Mouse (Mus musculus): ENCODE results near the gene Zic2. TPM values are rescaled to one million over a fixed set of nuclear protein-coding genes. Genes with fewer than 3 reads are reported as not detected.
"Not testable (repeated sequence)": the region's sequence is repeated elsewhere in the genome, so short reads cannot be mapped to it uniquely, and the experiment has no call there.

The Zic2 gene
- total RNA-seq, 2 experiments from 2014 or later, result 16.0 to 16.5 TPM

GRCm38 (mm10) chr14:122459776-122460175 is 15.5 kb upstream of the Zic2 start:
- intact Hi-C loops (cut with DNase I), result loop anchor here (5.0 kb wide), 1 partner anchor 77 kb away; no protein-coding TSS in a partner anchor
- no peak for DNase-seq (ENCODE audit: low spot score in 2 of 2)

- intact Hi-C loops (cut with DNase I), result loop anchor here (5.0 kb wide), 1 partner anchor 78 kb away; no protein-coding TSS in a partner anchor
Observed at GRCm38 (mm10) chr14:122460226-122460625, 15.0 kb upstream of the Zic2 start.

DNA sequence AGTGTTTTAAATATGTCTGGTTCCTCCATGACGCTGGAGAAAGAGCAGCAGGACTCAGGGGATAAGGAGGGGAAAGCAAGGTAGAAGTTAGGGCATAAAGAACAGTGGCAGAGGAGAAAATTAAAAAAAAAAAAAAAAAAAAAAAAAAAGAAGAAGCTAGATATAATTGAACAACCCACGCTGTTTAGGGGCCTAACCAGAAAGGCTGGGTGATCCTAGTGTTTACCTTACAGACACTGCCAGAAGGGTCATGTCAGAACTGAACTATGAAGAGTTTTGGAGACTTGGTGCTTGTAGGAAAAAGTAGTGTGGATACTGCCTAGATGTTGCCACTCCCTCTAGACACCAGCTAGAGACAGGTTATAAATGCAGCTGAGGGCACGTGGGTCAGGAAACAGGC is 13.7 kb upstream of the Zic2 start:
- DNase-seq (ENCODE audit: low spot score in 2 of 2), result no peak
- intact Hi-C loops (cut with DNase I), result loop anchor here (5.0 kb wide), 1 partner anchor 79 kb away; no protein-coding TSS in a partner anchor

More at GRCm38 (mm10) chr14:122460226-122460625, 15.0 kb upstream of the Zic2 start:
- DNase-seq (ENCODE audit: low spot score in 2 of 2), result no peak

DNA sequence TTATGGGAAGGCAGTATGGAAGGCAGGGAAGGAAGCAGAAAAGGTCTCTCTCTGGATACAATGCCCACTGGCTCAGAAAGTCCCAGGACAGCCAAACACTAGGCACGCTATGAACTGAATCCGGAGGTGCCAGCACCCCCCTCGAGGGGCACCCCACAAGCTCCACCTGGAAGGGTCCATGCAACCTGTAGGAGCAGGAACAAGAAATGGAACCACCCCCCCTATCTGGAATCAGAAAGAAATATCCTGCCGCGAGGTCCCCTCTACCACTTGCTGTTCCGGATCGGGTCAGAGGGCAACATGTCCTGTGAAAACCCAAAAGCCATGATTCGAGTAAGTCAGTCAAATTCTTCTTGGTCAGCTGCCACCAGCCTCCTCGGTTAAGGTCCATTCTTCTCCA is 13.3 kb upstream of the Zic2 start:
- intact Hi-C loops (cut with DNase I), result loop anchor here (5.0 kb wide), 1 partner anchor 80 kb away; no protein-coding TSS in a partner anchor

GRCm38 (mm10) chr14:122462689-122463079 is 12.6 kb upstream of the Zic2 start:
- DNase-seq (ENCODE audit: low spot score in 2 of 2), result no peak
- intact Hi-C loops (cut with DNase I), result loop anchor here (5.0 kb wide), 1 partner anchor 80 kb away; no protein-coding TSS in a partner anchor

More for the DNA sequence above, 13.3 kb upstream of the Zic2 start:
- DNase-seq (ENCODE audit: low spot score in 2 of 2), result no peak

DNA sequence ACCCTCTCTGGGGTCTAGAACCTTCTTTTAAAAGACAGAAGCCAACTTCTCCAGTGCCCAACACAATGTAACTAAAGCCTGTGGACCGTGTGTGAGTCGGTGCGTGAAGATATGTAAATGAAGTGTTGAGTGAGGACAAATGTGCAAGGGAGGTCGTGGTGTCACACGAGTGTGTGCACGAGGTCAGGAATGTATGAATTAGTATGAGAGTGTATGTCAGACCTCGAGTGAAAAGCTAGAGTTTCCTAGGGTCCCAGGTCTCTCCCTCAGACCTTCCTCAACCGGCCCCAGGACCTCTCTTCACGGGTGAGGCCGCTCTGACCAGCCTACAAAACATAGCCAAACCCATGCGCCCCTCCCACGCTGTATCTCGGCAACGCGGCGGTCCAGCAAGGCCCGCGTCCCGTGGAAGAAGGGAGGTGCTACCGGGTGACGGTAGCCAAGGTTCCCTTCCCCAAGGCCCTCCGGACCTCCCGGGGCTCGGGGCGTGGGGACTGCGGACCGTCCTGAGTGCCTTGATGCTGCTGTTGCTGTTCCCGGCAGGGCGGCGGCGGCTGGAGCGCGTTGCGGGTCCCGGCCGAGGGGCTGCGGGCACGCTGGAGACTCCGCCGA is 12.0 kb upstream of the Zic2 start:
- intact Hi-C loops (cut with DNase I), result loop anchor here (5.0 kb wide), 1 partner anchor 81 kb away; no protein-coding TSS in a partner anchor
- DNase-seq (ENCODE audit: low spot score in 2 of 2), result no peak

DNA sequence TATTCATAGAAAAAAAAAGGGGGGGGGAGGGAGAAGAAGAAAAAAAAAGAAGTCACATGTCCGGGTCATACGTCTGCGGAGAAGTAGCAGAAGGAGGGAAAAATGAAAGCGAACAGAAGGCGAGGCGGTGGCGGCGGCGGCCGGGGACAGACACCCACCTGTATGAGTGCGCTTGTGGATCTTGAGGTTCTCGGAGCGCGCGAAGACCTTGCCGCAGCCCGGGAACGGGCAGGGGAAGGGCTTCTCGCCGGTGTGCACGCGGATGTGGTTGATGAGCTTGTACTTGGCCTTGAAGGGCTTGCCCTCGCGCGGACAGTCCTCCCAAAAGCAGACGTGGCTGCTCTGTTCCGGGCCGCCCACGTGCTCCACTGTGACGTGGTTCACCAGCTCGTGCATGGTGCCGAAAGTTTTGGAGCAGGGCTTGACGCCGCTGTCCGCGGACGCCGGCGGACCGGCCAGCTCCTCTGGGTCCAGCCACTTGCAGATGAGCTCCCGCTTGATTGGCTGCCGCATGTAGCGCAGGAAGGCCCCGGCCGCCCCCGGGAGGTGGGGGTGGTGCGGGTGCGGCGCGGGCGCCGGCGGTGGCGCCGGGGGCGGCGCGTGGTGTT is 11.4 kb upstream of the Zic2 start:
- intact Hi-C loops (cut with DNase I), result loop anchor here (5.0 kb wide), 1 partner anchor 82 kb away; no protein-coding TSS in a partner anchor
- not testable (repeated sequence) for DNase-seq (ENCODE audit: low spot score in 2 of 2)

- DNase-seq (ENCODE audit: low spot score in 2 of 2), result no peak
- intact Hi-C loops (cut with DNase I), result loop anchor here (5.0 kb wide), 1 partner anchor 82 kb away; no protein-coding TSS in a partner anchor
Observed at GRCm38 (mm10) chr14:122464351-122464762, 10.9 kb upstream of the Zic2 start.

GRCm38 (mm10) chr14:122464763-122465741 is 10.2 kb upstream of the Zic2 start, which contains the start of gene Zic5:
Gene Zic5, minus strand, starts transcription at chr14:122465677.
- no peak for DNase-seq (ENCODE audit: low spot score in 2 of 2)
- intact Hi-C loops (cut with DNase I), result loop anchor here (5.0 kb wide), 1 partner anchor 83 kb away; no protein-coding TSS in a partner anchor

DNA sequence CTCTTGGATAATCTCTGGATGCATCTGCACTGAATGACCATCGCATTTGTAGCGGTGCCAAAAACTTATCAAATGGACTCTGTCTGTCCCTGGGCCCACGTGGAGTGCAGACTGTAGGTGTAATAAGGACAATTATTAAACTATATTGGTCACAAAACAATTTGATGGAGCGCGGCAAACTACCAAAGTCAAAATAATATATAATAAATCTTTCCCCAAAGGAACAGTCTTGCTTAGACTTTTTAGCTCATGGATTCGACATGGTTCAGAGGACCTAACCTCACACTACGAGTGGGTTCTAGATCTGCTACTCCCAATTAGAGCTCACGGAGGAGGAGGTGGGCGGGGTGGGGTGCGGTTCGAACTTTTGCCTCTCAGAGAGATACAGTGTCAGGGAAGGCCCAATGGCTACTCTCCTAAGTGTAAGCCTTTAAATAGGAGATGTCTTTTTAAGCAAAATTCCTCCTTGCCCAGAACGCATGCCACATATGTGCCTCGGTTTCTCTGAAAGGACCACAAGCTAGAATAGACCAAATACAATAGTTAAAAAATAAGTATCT is 9.2 kb upstream of the Zic2 start:
- intact Hi-C loops (cut with DNase I), result no loop called here

GRCm38 (mm10) chr14:122466756-122467362 is 8.4 kb upstream of the Zic2 start:
- intact Hi-C loops (cut with DNase I), result no loop called here
- DNase-seq (ENCODE audit: low spot score in 2 of 2), result no peak

More for the DNA sequence above, 9.2 kb upstream of the Zic2 start:
- DNase-seq (ENCODE audit: low spot score in 2 of 2), result no peak

DNA sequence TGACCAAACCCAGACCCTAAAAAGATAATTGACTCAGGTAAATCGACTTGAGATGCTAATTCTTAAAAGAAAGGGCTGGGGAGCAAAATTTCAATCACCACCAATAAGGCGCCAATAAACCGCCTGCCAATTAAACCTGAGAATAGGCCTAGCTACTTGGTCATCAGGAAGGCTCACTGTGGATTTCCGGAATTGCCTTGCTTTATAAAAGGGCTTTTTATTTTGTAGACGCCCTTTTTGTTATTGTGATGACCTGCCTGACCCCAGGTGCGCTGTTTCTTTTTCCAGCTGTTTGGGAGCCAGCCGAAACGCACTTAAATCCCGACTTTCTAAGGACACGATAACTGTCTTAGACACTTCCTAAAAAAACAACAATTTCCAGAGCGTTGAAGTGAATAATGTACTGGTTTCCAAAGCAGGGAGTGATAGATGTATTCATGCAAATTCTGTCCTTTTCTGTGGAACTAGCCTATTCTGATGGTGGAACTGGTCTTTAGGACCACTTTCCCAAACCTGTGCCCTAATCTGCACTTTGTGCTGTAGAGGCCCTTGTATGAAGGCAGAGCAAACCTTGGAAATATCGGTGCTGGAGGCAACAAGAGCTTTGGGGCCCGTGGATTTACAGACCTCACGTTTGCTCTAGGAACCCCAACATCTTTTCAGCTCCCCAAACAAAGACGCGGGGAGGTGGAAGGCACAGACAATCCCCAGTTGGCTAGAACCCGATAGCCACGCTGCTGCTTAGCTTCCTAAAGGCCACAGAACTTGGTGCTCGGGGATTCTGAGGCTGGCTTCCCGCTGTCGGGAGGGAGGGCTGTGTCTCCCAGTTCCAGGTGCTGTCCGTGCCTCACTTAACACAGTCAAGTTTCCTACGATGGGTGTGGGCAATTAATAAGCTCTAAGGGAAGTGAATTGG is 7.1 kb upstream of the Zic2 start:
- intact Hi-C loops (cut with DNase I), result no loop called here

GRCm38 (mm10) chr14:122468971-122469755 is 6.1 kb upstream of the Zic2 start:
- intact Hi-C loops (cut with DNase I), result no loop called here
- DNase-seq (ENCODE audit: low spot score in 2 of 2), result no peak

More for the DNA sequence above, 7.1 kb upstream of the Zic2 start:
- no peak for DNase-seq (ENCODE audit: low spot score in 2 of 2)

DNA sequence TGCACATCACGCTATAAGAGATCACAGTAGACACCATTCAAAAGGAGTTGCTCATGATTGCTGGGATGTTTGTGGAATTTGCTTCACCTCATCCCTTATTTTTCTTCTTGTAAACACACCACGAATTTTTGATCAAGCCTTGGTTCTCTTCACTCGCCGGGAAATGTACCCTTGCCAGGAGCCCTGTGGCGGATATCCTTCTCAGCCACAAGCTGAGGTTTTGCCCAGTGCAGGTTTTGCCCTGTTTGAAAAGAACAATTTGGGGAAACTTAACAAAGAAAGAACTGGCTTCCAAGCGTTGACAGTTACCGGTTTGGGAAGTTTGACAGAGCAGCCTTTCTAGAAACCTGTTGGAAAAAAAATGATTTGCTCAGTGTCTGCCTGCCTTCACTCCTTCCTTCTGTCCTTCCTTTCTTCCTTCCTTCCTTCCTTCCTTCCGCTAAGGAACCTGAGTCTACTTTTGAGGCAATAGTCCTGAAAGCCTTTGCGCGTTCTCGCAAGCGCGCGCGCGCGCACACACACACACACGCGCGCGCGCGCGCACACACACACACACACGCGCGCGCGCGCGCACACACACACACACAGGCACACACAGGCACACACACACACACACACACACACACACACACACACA is 3.7 kb upstream of the Zic2 start:
- intact Hi-C loops (cut with DNase I), result loop anchor here (5.0 kb wide), 1 partner anchor 84 kb away; no protein-coding TSS in a partner anchor
- no peak for DNase-seq (ENCODE audit: low spot score in 2 of 2)

DNA sequence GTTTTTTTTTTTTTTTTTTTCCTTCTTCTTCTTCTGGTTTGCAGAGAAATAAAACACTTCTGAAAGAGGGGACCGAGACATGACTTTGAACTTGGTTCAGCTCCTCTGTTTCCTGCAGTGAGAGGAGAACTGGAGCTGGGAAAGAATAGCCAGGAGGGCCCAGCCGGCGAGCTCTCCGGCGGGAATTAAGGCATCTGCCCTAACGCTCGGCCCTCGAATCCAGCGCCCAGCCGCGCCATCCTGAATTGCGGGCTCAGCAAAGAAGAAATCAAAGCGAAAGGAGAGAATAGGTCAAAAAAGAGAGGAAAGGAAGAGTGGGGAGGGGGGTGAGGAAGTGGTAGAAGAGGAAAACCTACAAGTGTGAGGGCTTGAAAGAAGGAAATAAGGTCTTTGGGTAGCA is 3.1 kb upstream of the Zic2 start:
- intact Hi-C loops (cut with DNase I), result loop anchor here (5.0 kb wide), 1 partner anchor 85 kb away; no protein-coding TSS in a partner anchor

DNA sequence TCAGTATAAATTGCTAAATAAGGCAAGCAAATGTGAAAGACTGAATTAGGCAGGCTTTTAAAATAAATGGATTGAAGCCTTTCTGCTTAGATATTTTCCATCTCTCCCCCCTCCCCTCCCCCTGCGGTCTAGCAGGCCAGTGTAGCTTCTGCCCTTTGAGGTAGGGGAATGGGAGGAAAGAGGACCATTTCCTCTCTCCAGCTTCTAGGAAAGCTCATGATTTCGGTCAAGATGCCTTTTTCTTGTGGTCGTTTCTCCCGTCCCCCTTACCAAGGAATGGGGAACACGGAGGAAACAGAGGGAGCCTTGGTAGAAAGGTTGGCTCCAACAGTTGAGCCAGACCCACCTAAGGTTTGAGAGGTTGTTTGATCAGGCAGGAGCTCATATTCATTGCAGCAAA is 2.6 kb upstream of the Zic2 start:
- DNase-seq (ENCODE audit: low spot score in 2 of 2), result no peak
- intact Hi-C loops (cut with DNase I), result loop anchor here (5.0 kb wide), 1 partner anchor 85 kb away; no protein-coding TSS in a partner anchor

More for the DNA sequence above, 3.1 kb upstream of the Zic2 start:
- no peak for DNase-seq (ENCODE audit: low spot score in 2 of 2)

Data from left cerebral cortex, postnatal 25 days (tissue).